Comparison of ENCODE assay signal across 35 mouse cellular contexts in the genomic region with DNA sequence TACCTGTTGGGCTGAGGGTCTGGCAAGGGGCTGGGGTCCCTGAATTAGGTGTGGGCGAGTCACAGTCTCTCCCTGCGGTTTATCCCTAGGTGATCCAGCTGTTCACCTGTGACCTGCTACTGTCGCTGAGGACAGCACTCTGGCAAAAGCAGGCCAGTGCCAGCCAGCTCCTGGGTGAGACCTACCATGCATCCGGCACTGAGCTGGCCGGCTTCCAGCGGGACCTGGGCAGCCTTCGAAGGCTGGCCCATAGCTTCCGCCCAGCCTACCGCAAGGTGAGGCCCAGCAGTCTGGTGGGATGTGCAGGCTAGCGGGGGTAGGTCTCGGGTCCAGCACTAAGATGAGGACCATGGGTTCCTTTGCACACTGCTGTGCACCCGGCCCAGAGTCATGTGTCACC. TPM values are rescaled to one million over a fixed set of nuclear protein-coding genes. Genes with fewer than 3 reads are reported as not detected.
DNase-seq lines count a peak whose midpoint lies in the region; ATAC-seq and TF ChIP-seq lines count a peak whose summit lies in the region.
"Had no signal": no experiment of that assay in that cellular context is flagged by ENCODE, and none has a peak within 500 bp of the region (broad histone marks: within the 10 kb centered on the region; RNA-seq: fewer than 3 reads in every experiment).

No protein-coding gene starts in this region.

- 0 out of 2 replicates have a peak, but pooled peaks have one; percentile 12 for ATAC-seq in intestine, embryonic 15.5 days
- ATAC-seq in intestine, embryonic 16.5 days = no peak
- ATAC-seq: forebrain, embryonic 16.5 days; inflammation-experienced regulatory T-cells, adult 6 months had no signal

- no peak overlapping the region for H3K27ac ChIP-seq in intestine, embryonic 15.5 days
- no peak overlapping the region for H3K27ac ChIP-seq in intestine, embryonic 16.5 days (ENCODE audit: low read length)
- peak overlapping the region; percentile 14; the same call in 1 of the 2 replicates for H3K27ac ChIP-seq in limb, embryonic 10.5 days
- H3K27ac ChIP-seq: heart, adult 2 months; hindbrain, embryonic 10.5 days; hindbrain, embryonic 15.5 days; layer of hippocampus, adult 2 months; left cerebral cortex, adult 2 months; midbrain, embryonic 12.5 days; neural tube, embryonic 12.5 days had no signal

- DNase-seq in cerebellum, adult 18-20 months = peak; percentile 37 to 59
- no peak for DNase-seq in cerebellum, adult 8-10 months
- DNase-seq in limb, embryonic 10.5 days (ENCODE audit: low spot score) = no peak
- DNase-seq in adrenal gland, postnatal 14 days = no peak
- DNase-seq: adrenal gland, postnatal 25 days; heart, adult 2 months; heart, postnatal 14 days; kidney, adult 8-10 months; liver; lung, postnatal 4 days; right cerebral cortex, adult 18-20 months; spleen, adult 18-20 months; thymus, adult 2 months; thymus, postnatal 36 days had no signal

- no peak for TF ChIP-seq CTCF in E14TG2a.4 (conservative IDR thresholded peaks at IDR 0.05; ENCODE audit: low read length)

- no peak overlapping the region for H3K9ac ChIP-seq in intestine, embryonic 15.5 days
- H3K9ac ChIP-seq in intestine, embryonic 16.5 days (ENCODE audit: low read depth, low read length) = no peak overlapping the region
- H3K9ac ChIP-seq: hindbrain, embryonic 15.5 days; midbrain, embryonic 12.5 days; neural tube, embryonic 12.5 days had no signal

- H3K36me3 ChIP-seq in intestine, embryonic 15.5 days = peaks cover 87% of the 10 kb centered on the region
- H3K36me3 ChIP-seq in intestine, embryonic 16.5 days (ENCODE audit: control insufficient read depth, insufficient read depth, low read length) = peaks cover 59% of the 10 kb centered on the region
- H3K36me3 ChIP-seq in E14TG2a.4 (ENCODE audit: insufficient read depth, low read length) = peaks cover 99% of the 10 kb centered on the region
- H3K36me3 ChIP-seq in limb, embryonic 10.5 days = peaks cover 100% of the 10 kb centered on the region

- no peak overlapping the region for H3K4me3 ChIP-seq in intestine, embryonic 15.5 days (replicated peaks)
- no peak overlapping the region for H3K4me3 ChIP-seq in intestine, embryonic 16.5 days (ENCODE audit: low read length)
- H3K4me3 ChIP-seq in E14TG2a.4 (replicated peaks; ENCODE audit: low read length) = peak overlapping the region; percentile 48
- H3K4me3 ChIP-seq in limb, embryonic 10.5 days = no peak overlapping the region
- H3K4me3 ChIP-seq: erythroblast, embryonic 14.5 days; heart, adult 2 months; hindbrain, embryonic 10.5 days; hindbrain, embryonic 15.5 days; layer of hippocampus, adult 2 months; left cerebral cortex, adult 2 months; megakaryocyte, embryonic 14.5 days; midbrain, embryonic 12.5 days; myocyte; neural tube, embryonic 12.5 days had no signal

- no peaks in the 10 kb centered on the region for H3K9me3 ChIP-seq in intestine, embryonic 15.5 days
- H3K9me3 ChIP-seq in intestine, embryonic 16.5 days (ENCODE audit: control insufficient read depth, low read length) = no peaks in the 10 kb centered on the region
- H3K9me3 ChIP-seq in E14TG2a.4 (ENCODE audit: low read length) = no peaks in the 10 kb centered on the region
- no peaks in the 10 kb centered on the region for H3K9me3 ChIP-seq in limb, embryonic 10.5 days (replicated peaks)
- H3K9me3 ChIP-seq: hindbrain, embryonic 10.5 days; hindbrain, embryonic 15.5 days; megakaryocyte, embryonic 14.5 days; midbrain, embryonic 12.5 days; neural tube, embryonic 12.5 days had no signal

- H3K27me3 ChIP-seq in intestine, embryonic 15.5 days (replicated peaks) = no peaks in the 10 kb centered on the region
- H3K27me3 ChIP-seq in intestine, embryonic 16.5 days (replicated peaks; ENCODE audit: control insufficient read depth, insufficient read depth, low read length) = no peaks in the 10 kb centered on the region
- H3K27me3 ChIP-seq in E14TG2a.4 (ENCODE audit: insufficient read depth, low read length) = no peaks in the 10 kb centered on the region
- H3K27me3 ChIP-seq in limb, embryonic 10.5 days (ENCODE audit: low read depth, poor library complexity, severe bottlenecking) = peaks cover 4% of the 10 kb centered on the region
- H3K27me3 ChIP-seq: hindbrain, embryonic 15.5 days; megakaryocyte, embryonic 14.5 days; neural tube, embryonic 12.5 days had no signal

- H3K4me2 ChIP-seq in intestine, embryonic 15.5 days (replicated peaks) = no peak overlapping the region
- H3K4me2 ChIP-seq in intestine, embryonic 16.5 days (ENCODE audit: low read depth, low read length) = no peak overlapping the region
- H3K4me2 ChIP-seq: hindbrain, embryonic 15.5 days; midbrain, embryonic 12.5 days; neural tube, embryonic 12.5 days had no signal

- H3K4me1 ChIP-seq in intestine, embryonic 15.5 days (replicated peaks) = no peaks in the 10 kb centered on the region
- H3K4me1 ChIP-seq in intestine, embryonic 16.5 days (ENCODE audit: control insufficient read depth, insufficient read depth, low read length) = no peaks in the 10 kb centered on the region
- peaks cover 73% of the 10 kb centered on the region for H3K4me1 ChIP-seq in E14TG2a.4 (replicated peaks; ENCODE audit: low read depth, low read length)
- peaks cover under 1% of the 10 kb centered on the region; the same call in 1 of the 2 replicates for H3K4me1 ChIP-seq in limb, embryonic 10.5 days
- H3K4me1 ChIP-seq: hindbrain, embryonic 15.5 days; neural tube, embryonic 12.5 days had no signal

- WGBS in intestine, embryonic 15.5 days = 91% methylated on average over 12 of the region's 12 CpGs
- 85% methylated on average over 12 of the region's 12 CpGs for WGBS in intestine, embryonic 16.5 days
- WGBS in limb, embryonic 10.5 days = 90% methylated on average over 12 of the region's 12 CpGs

RNA-seq across cellular contexts. Expression of a gene that starts 13.1 kb away (rescaled TPM):
- 0.10 and 0.15 TPM in 2 replicates for polyA plus RNA-seq in intestine, embryonic 15.5 days (2015; fragmentation: Nextera tagmentation; extraction: Ambion mirVana)
- 0.06 and 0.09 TPM in 2 replicates for polyA plus RNA-seq in intestine, embryonic 16.5 days (2015; fragmentation: Nextera tagmentation; extraction: Ambion mirVana)
- 0.15 TPM in 1 of 2 replicates, not detected in the other for polyA plus RNA-seq in limb, embryonic 10.5 days (2016; fragmentation: Nextera tagmentation; extraction: Ambion mirVana)
- 0.44 and 1.1 TPM in 2 replicates for total RNA-seq in adrenal gland, postnatal 14 days (2021)
- total RNA-seq: gastrocnemius, adult 8-10 months; MEL had no signal
- polyA plus RNA-seq: inflammation-experienced regulatory T-cells, adult 6 months; stomach, embryonic 16.5 days had no signal

RNA-seq across cellular contexts. Expression of a gene that starts 24.6 kb away (rescaled TPM):
- polyA plus RNA-seq in intestine, embryonic 15.5 days (2015; fragmentation: Nextera tagmentation; extraction: Ambion mirVana) = 0.25 TPM in 1 of 2 replicates, not detected in the other
- 0.09 and 0.11 TPM in 2 replicates for polyA plus RNA-seq in intestine, embryonic 16.5 days (2015; fragmentation: Nextera tagmentation; extraction: Ambion mirVana)
- 0.15 and 0.33 TPM in 2 replicates for polyA plus RNA-seq in limb, embryonic 10.5 days (2016; fragmentation: Nextera tagmentation; extraction: Ambion mirVana)
- total RNA-seq in adrenal gland, postnatal 14 days (2021) = 1.0 and 6.8 TPM in 2 replicates
- total RNA-seq: gastrocnemius, adult 8-10 months had no signal
- polyA plus RNA-seq: lung, embryonic 16.5 days; midbrain, embryonic 12.5 days had no signal

RNA-seq across cellular contexts. Expression of a gene that starts 45.0 kb away (rescaled TPM):
- polyA plus RNA-seq in intestine, embryonic 15.5 days (2015; fragmentation: Nextera tagmentation; extraction: Ambion mirVana) = 46.0 and 49.1 TPM in 2 replicates
- polyA plus RNA-seq in intestine, embryonic 16.5 days (2015; fragmentation: Nextera tagmentation; extraction: Ambion mirVana) = 36.3 and 43.6 TPM in 2 replicates
- 83.9 and 86.0 TPM in 2 replicates for polyA plus RNA-seq in limb, embryonic 10.5 days (2016; fragmentation: Nextera tagmentation; extraction: Ambion mirVana)
- total RNA-seq in adrenal gland, postnatal 14 days (2021) = 10.9 and 12.2 TPM in 2 replicates
- total RNA-seq: gastrocnemius, adult 8-10 months had no signal

RNA-seq across cellular contexts. Expression of a gene that starts 52.6 kb away (rescaled TPM):
- polyA plus RNA-seq in intestine, embryonic 15.5 days (2015; fragmentation: Nextera tagmentation; extraction: Ambion mirVana) = 163 and 172 TPM in 2 replicates
- 138 and 141 TPM in 2 replicates for polyA plus RNA-seq in intestine, embryonic 16.5 days (2015; fragmentation: Nextera tagmentation; extraction: Ambion mirVana)
- polyA plus RNA-seq in limb, embryonic 10.5 days (2016; fragmentation: Nextera tagmentation; extraction: Ambion mirVana) = 182 and 190 TPM in 2 replicates
- 46.9 and 49.2 TPM in 2 replicates for total RNA-seq in adrenal gland, postnatal 14 days (2021)

RNA-seq across cellular contexts. Expression of a gene that starts 52.7 kb away (rescaled TPM):
- 0.13 TPM in 1 of 2 replicates, not detected in the other for polyA plus RNA-seq in intestine, embryonic 15.5 days (2015; fragmentation: Nextera tagmentation; extraction: Ambion mirVana)
- not detected in 2 replicates for polyA plus RNA-seq in intestine, embryonic 16.5 days (2015; fragmentation: Nextera tagmentation; extraction: Ambion mirVana)
- polyA plus RNA-seq in limb, embryonic 10.5 days (2016; fragmentation: Nextera tagmentation; extraction: Ambion mirVana) = not detected in 2 replicates
- 0.49 and 0.74 TPM in 2 replicates for total RNA-seq in adrenal gland, postnatal 14 days (2021)
- total RNA-seq: adrenal gland, postnatal 25 days; gastrocnemius, adult 8-10 months; gastrocnemius, postnatal 4 days; heart, adult 2 months; heart, postnatal 14 days; MEL had no signal
- polyA plus RNA-seq: erythroblast, embryonic 14.5 days; heart, embryonic 14.5 days; inflammation-experienced regulatory T-cells, adult 6 months; liver, embryonic 16.5 days; lung, embryonic 16.5 days; myocyte; stomach, embryonic 16.5 days had no signal

Comparison
In these comparisons a context has a peak if more than half of its experiments do, and no peak if none do; other contexts are left out.
1. DNase-seq: peak in cerebellum, adult 18-20 months (2 of 2); none in cerebellum, adult 8-10 months (single experiment), limb, embryonic 10.5 days (single experiment) and adrenal gland, postnatal 14 days (single experiment).